Mouse (Mus musculus) activated CD4-positive, CD25-positive, alpha-beta regulatory T cell, adult 4 months (primary cell): ENCODE results near the gene Cenpb. TPM values are rescaled to one million over a fixed set of nuclear protein-coding genes. Genes with fewer than 3 reads are reported as not detected.

Experiments
- ATAC-seq: one replicate; pipeline ENCODE4 v1.8.0; 2017
- polyA plus RNA-seq, 2 experiments: library from polyadenylated mRNA; unstranded; fragments of 100-300 nt; shearing (Covaris generic); gene quantifications; one replicate each; pipeline ENCODE4 v1.2.1; 2017

Cenpb gene
- polyA plus RNA-seq, 2 experiments from 2014 or later: 3.0 to 3.1 TPM

- ATAC-seq: no peak
These were observed 44.2 kb downstream of the Cenpb start for GRCm38 (mm10) chr2:131135521-131136139.

GRCm38 (mm10) chr2:131134826-131135400 is 45.0 kb downstream of the Cenpb start:
- no peak for ATAC-seq

- no peak for ATAC-seq
These were observed 45.5 kb downstream of the Cenpb start for GRCm38 (mm10) chr2:131134381-131134780.

- ATAC-seq: no peak
These were observed 46.8 kb downstream of the Cenpb start, which contains the start of gene Gm11037 for GRCm38 (mm10) chr2:131132930-131133547. Gene Gm11037, plus strand, starts transcription at chr2:131133497.

GRCm38 (mm10) chr2:131132111-131132888 is 47.6 kb downstream of the Cenpb start:
- no peak for ATAC-seq

GRCm38 (mm10) chr2:131130849-131131248 is 49.0 kb downstream of the Cenpb start:
- no peak for ATAC-seq

GRCm38 (mm10) chr2:131129836-131130235 is 50.0 kb downstream of the Cenpb start:
- no peak for ATAC-seq

GRCm38 (mm10) chr2:131128636-131129157 is 51.2 kb downstream of the Cenpb start:
- no peak for ATAC-seq

GRCm38 (mm10) chr2:131128211-131128610 is 51.7 kb downstream of the Cenpb start:
- no peak for ATAC-seq

- ATAC-seq: no peak
These were observed 52.6 kb downstream of the Cenpb start, which contains the start of gene Hspa12b for GRCm38 (mm10) chr2:131127161-131127730. Gene Hspa12b, plus strand, starts transcription at chr2:131127280.

GRCm38 (mm10) chr2:131125964-131126815 is 53.7 kb downstream of the Cenpb start:
- no peak for ATAC-seq

Other genes starting within 250 kb of the Cenpb start
- not detected for gene Gfra4, start 137.0 kb downstream of the Cenpb start, polyA plus RNA-seq
- gene Adam33, start 116.3 kb downstream of the Cenpb start, polyA plus RNA-seq: not detected
- not detected for gene Siglec1, start 93.3 kb downstream of the Cenpb start, polyA plus RNA-seq
- under 1 TPM; 0.13 to 0.19 TPM for gene Hspa12b, start 52.8 kb downstream of the Cenpb start, polyA plus RNA-seq
- gene Gm11037, start 46.6 kb downstream of the Cenpb start, polyA plus RNA-seq: not detected
- gene 1700037H04Rik, start 20.0 kb downstream of the Cenpb start, polyA plus RNA-seq: 10 to 100 TPM; 37.7 to 47.8 TPM
- 10 to 100 TPM; 90.4 to 96.2 TPM for gene Cdc25b, start 6.9 kb upstream of the Cenpb start, polyA plus RNA-seq
- gene Spef1, start 7.2 kb upstream of the Cenpb start, polyA plus RNA-seq: 1 to 10 TPM in 1 of 2 experiments, not detected in 1; 1.3 TPM
- gene Ap5s1, start 27.0 kb upstream of the Cenpb start, polyA plus RNA-seq: 10 to 100 TPM; 14.8 to 23.9 TPM
- 10 to 100 TPM; 18.8 to 20.4 TPM for gene Mavs, start 54.0 kb upstream of the Cenpb start, polyA plus RNA-seq
- gene Pank2, start 82.4 kb upstream of the Cenpb start, polyA plus RNA-seq: 10 to 100 TPM in 1 of 2 experiments, 1 to 10 TPM in 1; 7.6 to 11.9 TPM
- gene Rnf24, start 172.8 kb upstream of the Cenpb start, polyA plus RNA-seq: under 1 TPM; 0.47 to 0.94 TPM